Mouse (Mus musculus) telencephalon, adult 2 months (tissue): ENCODE measurements around the gene Clec2g.

Experiments used
- DNase-seq: peaks from one replicate; pipeline ENCODE4 v3.0.0-alpha.2; 2011; ENCODE audit warnings: low read depth, low spot score

The Clec2g gene

GRCm38 (mm10) chr6:129013762-129014276 lies 79.6 kb downstream of the Clec2g start:
- no peak for DNase-seq

DNA sequence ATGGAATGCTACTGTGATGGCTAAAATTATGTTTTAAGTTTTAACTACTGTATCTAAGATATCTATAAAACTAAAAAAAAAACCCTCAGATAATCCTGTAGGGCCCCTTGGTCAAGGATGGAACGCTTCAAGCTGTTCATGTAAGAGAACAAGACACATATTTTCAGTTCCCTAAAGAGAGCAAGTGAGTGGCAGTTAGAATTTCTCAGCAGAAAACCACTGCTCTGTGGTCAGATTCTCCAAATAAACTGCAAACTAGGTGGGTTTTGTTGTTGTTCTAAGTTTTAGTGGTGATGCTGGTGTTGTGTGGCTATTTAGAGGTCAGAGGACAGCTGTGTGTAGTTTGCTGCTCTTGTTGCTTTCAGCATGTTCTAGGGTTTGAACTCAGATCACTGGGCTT lies 80.2 kb downstream of the Clec2g start:
- no peak for DNase-seq

GRCm38 (mm10) chr6:129027451-129028248 lies 93.5 kb downstream of the Clec2g start:
- no peak for DNase-seq

GRCm38 (mm10) chr6:129030175-129030824 lies 96.1 kb downstream of the Clec2g start:
- no peak for DNase-seq

- DNase-seq, result no peak
These were observed 96.8 kb downstream of the Clec2g start for GRCm38 (mm10) chr6:129030964-129031363.

DNA sequence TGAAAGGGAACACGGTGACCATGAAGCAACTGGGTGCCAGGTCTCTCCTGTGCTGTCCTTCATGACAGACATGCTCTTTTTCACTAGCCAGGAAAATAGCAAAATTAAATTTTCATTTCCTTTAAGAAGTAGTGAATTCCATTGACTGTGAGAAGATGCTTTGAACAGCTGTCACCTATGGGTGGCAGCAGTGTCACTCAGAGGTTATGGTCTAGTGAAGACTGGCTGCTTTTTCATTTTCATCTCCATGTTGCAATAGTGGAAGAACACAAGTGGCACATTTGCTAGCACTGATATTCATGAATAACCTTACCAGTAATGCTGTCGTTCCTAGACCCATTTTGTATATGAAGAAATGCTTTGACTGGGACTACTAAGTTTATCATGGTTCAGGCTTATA lies 99.2 kb downstream of the Clec2g start:
- DNase-seq, result no peak
